Mouse (Mus musculus) thymus, adult 18-20 months (tissue): Measurements from ENCODE around the gene Taf6.
"Not testable (repeated sequence)": the region's sequence is repeated elsewhere in the genome, so short reads cannot be mapped to it uniquely, and the experiment has no call there.

ENCODE experiments used
- DNase-seq, 2 experiments: peaks; one replicate each; pipeline ENCODE4 v3.0.0; 2022; ENCODE audit warnings: mixed read lengths in 2 of 2

Taf6 gene

DNA sequence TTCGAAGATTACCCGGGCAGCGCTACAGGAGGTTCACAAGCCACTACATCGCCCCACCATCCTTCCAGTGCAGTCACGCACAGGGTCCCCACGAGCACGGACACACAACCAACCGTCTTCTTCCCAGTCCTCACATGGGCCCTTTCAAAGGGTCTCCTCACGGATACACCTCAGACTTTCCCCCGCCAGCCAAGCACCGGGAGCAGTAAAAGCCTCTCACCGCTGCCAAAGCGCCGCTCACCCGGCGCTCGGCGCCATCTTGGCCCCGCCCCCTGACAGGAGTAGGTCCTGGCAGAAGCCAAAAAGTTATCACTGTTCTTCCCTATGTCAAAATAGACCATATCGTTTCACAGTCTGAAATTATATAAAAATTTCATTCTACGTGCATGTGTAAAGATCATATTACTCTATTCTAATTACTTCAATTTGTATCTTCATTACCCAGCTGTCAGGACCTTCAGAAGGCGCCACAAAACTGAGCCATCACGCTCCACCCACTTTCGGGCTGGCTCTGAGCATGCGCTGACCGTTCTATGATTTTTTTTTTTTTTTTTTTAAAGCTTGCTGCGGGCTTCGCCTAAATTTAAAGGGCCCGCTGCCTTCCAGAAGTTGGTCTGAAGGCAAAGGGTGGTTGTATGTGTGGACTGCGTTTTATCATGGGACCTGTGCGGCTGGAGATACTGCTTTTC is at the start of gene Taf6, which contains the start of gene Cnpy4:
Gene Taf6 (minus strand): TSS at position 502 of the 689 bp plus-strand sequence.
Gene Cnpy4 (plus strand): TSS at position 536 of the 689 bp plus-strand sequence.
- peak; percentile 65 to 75 for DNase-seq

DNA sequence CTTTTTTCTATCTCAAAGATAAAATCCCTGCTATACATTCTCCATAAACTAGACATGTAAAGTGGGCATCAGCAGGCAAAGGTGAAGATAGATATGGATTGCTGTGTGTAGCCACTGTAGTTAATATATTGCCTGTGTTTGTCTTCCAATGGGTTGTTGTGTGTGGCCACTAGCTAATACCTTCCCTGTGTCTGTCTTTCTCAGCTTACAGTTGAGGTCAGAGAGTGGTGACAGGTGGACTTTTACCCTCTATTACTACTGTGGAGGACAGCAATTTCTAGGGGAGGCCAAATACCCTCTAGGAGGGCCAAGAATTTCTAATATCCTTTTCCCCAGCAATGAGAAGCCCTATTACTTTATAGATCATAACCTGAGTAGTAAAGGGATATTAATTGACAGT is 47.0 kb upstream of the Taf6 start:
- DNase-seq, result no peak

DNA sequence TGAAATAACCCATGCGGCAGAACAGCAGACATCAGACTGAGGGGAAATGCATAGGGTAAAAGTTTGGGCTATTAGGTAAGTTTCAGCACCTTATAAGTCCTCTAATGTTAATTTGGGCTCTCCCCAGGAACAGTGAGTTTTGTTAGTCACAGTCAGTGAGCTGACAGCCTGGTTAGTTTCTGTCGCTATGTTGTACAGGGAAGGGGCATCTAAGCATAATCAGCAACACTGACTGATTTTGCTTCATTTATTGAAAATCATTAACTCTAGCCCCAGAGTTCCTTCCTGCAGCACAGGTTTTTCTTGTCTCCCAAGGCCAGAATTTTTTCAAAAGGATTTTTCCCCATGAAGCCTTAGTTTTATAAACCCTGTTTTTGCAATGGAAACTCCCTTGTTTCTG is 46.5 kb upstream of the Taf6 start:
- no peak for DNase-seq

DNA sequence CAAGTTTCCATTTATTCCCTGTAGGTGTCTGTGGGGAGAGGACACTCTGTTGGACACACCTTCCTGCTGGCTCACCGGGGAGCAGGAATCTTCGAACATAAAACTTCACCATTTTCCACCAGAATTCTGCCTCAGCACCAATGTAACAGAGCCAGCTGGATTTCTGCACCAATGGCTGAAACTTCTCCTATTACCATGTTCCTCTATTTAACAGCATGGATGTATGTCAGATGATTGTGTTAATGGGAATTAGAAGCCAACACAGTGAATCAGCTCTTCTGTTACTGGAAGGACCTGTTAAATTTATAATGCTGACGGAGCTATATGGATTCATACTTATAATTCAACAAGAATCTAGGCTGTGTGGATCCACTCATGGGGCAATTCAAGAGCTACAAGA is 42.3 kb upstream of the Taf6 start:
- no peak for DNase-seq

DNA sequence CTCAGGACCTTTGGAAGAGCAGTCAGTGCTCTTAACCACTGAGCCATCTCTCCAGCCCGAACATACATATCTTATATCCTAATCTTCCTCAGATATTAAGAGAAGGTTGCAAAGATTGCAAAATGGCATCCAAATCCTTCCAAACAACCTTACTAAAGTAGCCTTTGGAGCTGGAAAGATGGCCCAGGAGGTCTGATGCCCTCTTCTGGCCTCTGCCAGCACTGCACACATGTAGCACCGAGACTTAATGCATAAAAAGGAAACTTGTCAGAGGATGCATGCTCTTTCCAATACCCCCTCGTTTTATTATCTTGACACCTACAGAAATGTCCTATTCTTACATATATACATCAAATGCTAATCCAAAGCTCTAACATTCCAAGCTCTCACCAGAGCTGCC is 40.8 kb upstream of the Taf6 start:
- no peak for DNase-seq

DNA sequence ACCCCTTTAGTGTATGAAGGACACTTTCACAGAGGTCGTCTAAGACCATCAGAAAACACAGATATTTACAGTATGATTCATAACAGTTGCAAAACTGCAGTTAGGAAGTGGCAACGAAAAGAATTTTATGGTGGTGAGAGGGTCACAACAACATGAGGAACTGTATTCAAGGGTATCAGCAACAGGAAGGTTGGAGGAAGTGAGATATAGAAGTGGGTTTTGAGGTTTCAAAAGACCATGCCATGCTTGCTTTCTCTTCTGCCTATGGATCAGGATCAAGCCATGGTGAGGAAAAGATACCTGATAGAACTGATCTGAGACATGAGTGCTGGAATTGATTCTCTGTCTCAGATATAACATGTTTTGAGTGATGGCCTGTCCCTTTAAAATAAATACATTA is 40.1 kb upstream of the Taf6 start:
- no peak for DNase-seq

DNA sequence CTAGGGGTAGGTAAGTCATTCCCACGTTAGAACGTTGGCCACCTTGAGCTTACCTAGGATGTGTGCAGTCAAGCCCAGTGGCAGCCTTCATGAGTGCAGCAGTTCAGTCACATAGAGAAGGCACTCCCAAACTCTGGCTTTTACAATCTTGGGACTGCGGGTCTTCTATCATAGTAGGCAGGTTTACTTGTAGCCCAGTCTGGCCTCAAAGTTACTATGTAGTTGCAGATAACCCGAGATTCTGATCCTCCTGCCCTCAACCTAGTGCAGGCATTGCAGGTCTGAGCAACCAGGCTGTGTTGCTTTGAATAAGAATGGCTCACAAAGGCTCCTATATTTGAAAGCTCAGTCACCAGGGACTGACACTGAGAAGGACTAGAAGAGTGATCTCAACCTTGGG is 39.2 kb upstream of the Taf6 start:
- no peak for DNase-seq

DNA sequence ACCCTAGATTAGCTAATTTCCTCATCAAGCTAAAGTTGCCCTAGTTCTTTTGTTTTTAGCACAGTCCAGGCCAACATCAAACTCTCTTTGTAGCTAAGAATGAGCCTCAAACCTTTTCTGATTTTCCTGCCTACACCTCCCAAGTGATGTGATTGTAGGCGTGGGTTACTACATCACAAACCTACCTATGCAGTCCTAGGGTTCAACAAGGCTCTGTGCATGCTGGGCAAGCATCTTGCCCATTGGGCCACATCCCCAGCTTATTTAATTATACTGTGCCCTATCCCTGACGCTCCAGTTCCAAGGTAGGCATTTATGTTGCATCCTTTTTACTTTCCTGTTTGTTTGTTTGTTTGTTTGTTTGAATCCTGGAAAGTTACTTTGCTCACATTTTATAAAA is 38.4 kb upstream of the Taf6 start, which contains the start of gene Nxpe5:
Gene Nxpe5 (plus strand): TSS at position 199 of the 400 bp plus-strand sequence.
- DNase-seq, result no peak

DNA sequence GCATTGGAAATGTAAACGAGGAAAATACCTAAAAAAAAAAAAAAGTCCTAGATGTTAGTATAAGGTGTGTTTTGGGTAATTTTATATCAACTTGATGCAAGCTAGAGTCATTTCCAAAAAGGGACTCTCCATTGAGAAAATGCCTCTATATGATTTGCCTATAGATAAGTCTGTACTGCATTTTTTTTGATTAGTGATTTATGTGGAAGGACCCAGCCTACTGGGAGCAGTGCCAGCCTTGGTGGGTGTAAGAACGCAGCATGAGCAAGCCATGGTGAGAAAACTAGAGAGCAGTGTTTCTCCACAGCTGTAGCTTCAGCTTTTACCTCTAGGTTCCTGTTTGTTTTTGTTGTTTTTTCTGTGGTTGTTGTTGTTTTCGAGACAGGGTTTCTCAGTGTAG is 36.0 kb upstream of the Taf6 start:
- no peak for DNase-seq

DNA sequence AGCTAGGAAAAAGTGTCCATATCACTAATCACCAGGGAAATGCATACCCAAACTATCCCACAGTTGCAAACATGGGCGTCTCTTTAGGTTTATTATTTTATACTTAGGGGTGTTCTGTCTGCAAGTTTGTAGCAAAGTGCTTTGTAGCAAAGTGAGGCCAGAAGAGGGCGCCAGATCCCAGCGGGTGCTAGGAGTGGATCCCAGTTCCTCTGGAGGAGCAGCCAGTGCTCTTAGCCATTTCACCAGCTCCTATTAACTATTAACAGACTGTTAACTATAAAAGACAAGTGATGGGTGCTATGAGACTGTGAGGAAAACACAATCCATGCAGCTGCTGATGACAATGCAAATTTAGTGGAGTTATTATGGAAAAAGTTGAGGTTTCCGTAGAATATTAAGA is 34.9 kb upstream of the Taf6 start:
- DNase-seq, result peak; percentile 49 to 52

DNA sequence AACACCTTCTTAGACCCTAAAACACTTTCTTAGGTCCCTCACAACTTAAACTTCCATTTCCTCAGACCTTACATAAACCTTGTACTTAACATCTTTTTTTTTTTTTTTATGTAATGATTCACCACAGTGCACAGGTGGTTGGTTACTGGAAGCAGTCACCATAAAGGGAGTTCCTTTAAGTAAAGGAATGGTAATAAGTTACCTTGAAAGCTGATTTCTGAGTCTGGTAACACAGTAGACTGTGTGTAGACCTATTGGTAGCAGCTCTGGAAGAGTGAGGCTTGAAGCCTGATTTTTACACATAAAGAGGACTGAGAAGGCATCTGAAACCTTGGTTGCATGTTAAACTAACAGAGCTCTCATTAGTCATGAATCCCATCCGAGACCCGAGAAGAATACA is 32.6 kb upstream of the Taf6 start:
- DNase-seq, result no peak

DNA sequence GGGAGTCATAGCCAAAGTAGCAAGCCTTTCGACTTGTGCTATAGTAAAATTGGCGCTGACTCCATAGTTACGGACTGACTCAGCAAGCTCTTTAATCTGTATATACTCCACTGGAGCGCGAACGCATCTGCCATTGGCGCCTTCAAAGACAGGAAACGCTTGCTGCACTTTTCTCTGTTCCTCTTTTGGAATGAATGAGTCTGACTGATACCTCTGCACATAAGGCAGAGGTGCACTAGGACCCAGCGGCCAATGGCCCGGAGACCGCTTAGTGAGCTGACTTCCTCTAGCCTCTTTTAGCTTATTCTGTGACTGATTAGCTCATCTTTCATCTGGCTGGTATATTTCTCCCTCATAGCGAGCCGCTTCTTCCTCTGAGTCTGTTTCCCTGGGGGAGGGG is 29.4 kb upstream of the Taf6 start:
- DNase-seq, result not testable (repeated sequence)

DNA sequence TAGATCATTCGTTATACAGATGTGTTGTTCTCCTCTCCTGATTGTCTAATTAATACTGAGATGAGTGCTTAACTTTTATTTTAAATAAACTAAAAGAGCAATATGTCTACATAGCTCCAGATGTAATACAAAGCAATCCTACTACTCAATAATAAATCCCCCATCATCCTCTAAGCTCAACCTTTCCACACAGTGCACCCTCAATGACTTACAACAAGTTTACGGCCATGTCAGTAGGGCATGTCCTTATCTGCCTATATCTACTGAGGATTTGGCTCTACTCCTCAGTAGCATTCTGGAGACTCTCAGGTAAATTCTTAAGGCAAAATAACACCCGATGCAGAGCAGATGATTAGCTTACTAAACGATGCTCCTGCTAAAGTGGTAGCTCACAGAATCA is 20.6 kb upstream of the Taf6 start:
- DNase-seq, result no peak

DNA sequence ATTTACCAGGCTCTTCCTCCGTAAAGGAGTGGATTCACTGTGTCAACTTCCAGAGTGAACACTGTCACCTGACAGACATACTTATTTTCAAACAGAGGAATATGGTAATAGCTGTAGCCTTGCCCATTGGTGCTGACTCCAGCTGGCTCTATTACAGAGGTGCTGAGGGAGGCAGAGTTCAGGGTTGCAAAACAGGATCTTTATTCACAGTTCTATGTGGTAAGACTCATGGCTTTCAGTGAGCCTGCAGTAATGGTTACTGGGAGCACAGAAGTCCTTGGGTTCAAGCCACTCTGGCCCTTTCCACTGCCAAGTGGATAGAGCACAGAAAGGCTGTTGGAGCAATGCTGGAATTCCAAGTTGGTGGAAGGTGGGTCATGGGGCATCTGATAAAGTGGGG is 20.0 kb upstream of the Taf6 start:
- DNase-seq, result no peak

DNA sequence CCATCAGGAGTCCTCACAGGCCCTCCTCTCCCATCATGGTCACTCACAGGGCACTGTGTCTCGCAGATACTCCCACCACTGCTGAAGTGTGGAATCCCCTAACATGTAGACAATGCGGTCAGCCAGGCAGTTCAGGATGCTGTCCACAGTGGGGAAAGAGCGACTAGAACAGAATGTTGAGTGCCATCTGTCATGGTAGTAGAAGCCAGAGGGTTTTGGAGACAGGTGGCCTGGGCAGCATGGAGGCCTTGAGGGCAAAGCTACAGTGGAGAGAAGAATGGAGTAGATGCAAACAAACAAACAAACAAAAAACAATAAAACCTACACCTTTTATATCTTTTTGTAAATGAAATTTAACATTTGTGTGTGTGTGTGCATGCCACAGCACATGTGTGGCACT is 14.8 kb upstream of the Taf6 start:
- DNase-seq, result no peak

DNA sequence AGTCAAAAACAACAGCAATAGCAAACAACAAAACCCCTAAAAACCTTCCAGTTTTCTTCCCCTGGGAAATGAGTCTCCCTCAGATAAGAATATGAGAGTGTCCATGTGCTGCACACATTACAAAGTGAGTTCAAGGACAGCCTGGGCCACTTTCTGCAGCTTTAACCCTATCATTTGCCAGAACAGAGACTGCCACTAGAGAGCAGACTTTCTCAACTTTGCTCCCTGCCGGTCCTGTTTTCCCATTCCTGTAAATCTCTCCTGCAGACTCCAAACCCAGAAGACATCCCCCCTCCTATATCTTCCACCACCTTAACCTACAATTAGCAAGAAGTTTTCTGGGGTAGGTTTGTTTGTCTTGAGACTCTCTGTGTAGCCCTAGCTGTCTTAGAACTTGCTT is 12.3 kb upstream of the Taf6 start:
- DNase-seq, result no peak

DNA sequence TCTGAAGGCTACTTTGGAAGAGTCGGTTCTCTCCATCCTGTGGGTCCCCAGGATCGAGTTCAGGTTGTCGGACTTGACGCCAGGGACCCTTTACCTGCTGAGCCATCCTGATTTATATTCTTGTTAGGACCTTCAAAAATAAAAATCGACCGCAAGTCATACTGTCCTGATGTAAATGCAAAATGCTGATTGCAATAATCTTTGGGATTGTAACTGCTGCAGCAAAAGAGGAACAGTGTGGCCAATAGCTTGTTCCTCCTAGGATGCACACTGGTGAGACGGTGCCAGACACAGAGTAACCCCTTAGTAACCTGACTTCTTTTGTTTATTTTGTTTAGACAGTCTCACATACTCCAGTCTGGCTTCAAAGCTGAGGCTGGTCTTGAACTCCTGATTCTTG is 8.2 kb upstream of the Taf6 start:
- no peak for DNase-seq

DNA sequence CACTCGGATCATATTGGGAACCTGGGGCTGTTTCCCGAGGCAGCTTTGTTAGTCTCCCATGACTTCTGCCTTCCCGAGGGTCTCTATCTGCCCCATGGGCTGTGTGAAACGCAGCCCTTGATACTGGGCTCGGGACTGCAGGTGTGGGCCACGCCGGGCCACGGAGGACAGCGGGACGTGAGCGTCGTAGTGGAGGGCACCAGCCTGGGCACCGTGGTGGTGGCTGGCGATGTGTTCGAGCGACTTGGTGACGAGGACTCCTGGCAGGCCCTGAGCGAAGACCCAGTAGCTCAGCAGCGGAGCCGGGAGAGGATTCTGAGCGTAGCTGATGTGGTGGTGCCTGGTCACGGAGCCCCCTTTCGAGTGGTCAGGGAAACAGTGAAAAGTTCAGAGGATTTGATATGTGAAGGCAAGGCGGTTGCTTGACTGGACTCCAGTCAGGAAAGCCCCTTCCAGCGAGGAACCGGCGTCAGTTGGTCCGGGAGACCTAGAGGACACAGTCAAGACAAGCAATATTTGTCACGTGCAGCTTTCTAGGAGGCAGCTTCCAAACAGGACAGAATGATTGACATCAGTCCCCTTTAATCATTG is 7.6 kb upstream of the Taf6 start:
- peak in 1 of 2 experiments; percentile 31 for DNase-seq

DNA sequence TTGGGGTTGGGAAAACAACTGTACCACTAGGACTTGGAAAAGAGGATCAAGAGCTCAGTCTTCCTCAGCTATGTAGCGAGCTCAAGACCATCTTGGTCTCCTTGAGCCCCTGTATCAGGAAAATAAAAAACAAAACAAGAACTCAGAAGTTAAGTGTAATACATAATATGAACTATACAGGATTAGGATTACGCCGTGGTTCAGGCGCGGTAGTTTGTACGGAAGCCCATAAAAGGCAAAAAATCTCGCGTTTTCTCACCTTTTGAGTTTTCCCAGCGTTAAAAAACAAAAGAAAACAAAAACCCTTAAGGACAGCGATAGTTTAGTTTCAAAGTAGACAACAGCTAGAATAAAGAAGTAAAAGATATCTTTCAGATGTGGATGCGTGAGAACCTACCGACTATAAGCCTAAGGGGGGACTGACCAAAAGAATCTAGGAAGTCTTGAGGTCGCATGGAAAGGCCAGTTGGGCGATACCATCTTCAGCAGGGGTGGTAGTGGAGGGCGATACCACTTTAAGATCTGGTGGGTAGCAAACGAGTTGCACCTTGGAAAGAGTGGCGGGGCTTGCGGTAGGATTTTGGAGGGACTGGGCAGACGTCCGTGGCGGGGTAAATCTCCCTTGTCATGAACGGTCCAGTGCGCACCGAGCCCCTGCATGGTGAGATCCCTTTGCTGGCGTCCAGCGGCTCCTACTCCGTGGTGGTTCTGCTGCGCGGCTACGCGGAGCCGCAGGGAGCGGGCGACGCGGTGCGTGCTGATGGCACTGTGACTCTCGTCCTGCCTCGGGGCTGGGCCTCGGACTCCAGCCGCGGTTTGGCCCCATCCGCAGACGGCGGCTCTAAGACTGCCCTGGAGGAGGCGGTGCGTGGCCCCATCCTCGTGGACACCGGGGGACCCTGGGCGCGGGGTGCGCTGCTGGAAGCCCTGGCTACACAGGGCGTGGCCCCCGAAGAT is 6.8 kb upstream of the Taf6 start, which contains the start of gene Mblac1:
Gene Mblac1 (plus strand): TSS at position 544 of the 957 bp plus-strand sequence.
- DNase-seq, result peak; percentile 64 to 79

DNA sequence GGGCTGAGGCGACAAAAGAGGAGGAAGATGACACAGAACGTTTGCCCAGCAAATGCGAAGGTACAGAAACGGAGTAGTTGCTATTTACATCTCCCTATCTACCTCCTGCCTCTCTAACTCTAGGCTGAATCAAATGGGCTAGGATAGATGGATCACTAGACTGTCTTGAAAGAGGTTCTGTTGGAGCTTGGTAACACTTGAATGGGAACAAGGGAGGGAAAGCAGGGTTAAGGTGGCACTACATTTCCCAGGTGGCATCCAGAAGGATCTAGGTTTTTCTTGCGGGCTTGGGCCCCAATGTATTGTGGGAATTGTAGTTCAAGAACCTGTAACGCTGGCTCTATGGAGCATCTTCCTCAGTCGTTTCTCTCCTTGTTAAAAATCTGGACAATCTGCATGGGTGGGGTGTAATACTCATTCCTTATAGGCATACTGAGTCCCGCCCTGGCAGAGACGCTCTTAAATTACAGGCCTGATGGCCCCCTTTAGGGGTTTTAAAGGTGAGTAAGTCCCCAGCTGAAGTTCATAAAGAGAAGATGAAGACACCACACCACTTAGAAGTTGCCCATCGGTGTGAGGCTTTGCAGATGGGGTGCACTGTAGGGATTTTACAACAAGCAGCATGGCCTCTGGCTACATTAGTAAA is 533 bp upstream of the Taf6 start:
- DNase-seq, result peak; percentile 30 to 59

DNA sequence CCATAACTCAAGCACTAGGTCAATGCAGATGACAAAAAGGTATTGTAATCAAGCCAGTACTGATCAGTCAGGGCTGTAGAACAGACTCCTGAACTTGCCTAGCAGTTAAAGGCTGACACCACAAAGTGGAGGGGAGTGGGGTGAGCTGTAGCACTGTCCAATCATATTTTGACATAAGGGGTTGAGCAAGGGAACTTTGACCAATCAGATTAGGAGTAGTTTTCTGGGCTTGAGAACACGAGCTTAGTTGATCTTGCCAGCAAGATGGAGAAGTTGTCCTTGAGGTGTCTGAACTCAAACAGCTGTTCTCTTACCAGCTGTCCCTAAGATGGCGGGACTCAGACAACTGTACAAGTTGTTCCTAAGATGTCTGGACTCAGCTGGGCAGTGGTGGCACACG is 14.0 kb downstream of the Taf6 start:
- DNase-seq, result no peak

DNA sequence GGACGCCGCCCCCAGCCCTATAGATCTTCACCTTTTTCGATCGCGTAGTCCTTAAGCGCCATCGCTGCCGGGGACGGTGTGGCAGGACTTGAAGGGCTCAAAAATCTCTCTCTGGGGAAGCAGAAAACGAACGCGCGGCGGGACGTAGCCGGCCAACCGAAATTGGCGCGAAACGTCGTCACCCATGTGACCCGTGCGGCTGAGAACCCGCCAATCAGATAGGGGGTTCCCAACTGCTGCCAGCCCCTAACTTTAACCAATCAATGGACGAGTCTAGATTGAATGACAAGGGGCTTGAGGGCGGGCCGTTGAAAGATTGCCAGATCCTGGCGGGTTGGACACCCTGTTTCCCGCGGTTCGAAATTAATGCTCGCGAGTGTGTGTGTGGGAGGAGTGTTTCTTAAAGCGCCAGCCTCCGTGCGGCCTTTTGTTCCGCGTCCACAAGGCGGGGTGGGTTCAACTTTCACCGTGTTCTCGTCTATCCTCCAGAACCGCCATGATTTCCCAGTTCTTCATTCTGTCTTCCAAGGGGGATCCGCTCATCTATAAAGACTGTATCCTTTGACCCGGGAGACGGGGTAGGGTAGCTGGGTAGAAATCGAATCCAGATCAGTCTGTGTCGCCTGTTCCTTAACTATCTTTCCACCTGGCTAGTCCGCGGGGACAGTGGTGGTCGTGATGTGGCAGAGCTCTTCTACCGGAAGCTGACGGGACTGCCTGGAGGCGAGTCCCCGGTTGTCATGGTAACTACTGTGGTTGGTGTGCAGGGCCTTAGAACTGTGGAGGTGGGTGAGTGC is 15.4 kb downstream of the Taf6 start, which contains the start of the genes Ap4m1 and Mcm7:
Gene Ap4m1 (plus strand): TSS at position 308 of the 797 bp plus-strand sequence.
Gene Mcm7 (minus strand): TSS at position 728 of the 797 bp plus-strand sequence.
- DNase-seq, result peak; percentile 84 to 93
